Comparison of ENCODE assay signal across 8 mouse cellular contexts in genomic region chr8:4213210-4214005, GRCm38 (mm10). TPM values are rescaled to one million over a fixed set of nuclear protein-coding genes. Genes with fewer than 3 reads are reported as not detected.
A peak's percentile ranks its signal among the peaks of the same experiment; 100 is the strongest.
DNase-seq lines count a peak whose midpoint lies in the region; TF ChIP-seq lines count a peak whose summit lies in the region.

No protein-coding gene starts in this region.

- H3K36me3 ChIP-seq in macrophage (ENCODE audit: inconsistent target), result no peaks in the 10 kb centered on the region
- no peaks in the 10 kb centered on the region for H3K36me3 ChIP-seq in small intestine, adult 2 months (ENCODE audit: control insufficient read depth, insufficient read depth, low read length)

- peaks cover 21% of the 10 kb centered on the region for H3K4me1 ChIP-seq in small intestine, adult 2 months (ENCODE audit: control insufficient read depth, insufficient read depth, insufficient read length, low read length)

- intact Hi-C loops in heart, postnatal 10 days (cut with DNase I), result no loop called here

- TF ChIP-seq POLR2A in small intestine, adult 2 months (IDR thresholded peaks at IDR 0.05; ENCODE audit: low read depth, low read length), result no peak

- peak overlapping the region; percentile 26 for H3K4me3 ChIP-seq in macrophage (ENCODE audit: inconsistent target)
- peak overlapping the region; percentile 60 for H3K4me3 ChIP-seq in small intestine, adult 2 months (ENCODE audit: low read depth, low read length)

- H3K79me2 ChIP-seq in macrophage (ENCODE audit: inconsistent target), result no peaks in the 10 kb centered on the region

- 2% methylated on average over 18 of the region's 18 CpGs for WGBS in macrophage (ENCODE audit: missing documents)
- 3% methylated on average over 18 of the region's 18 CpGs for WGBS in small intestine, adult 2 months

- H3K27ac ChIP-seq in macrophage, result no peak overlapping the region
- H3K27ac ChIP-seq in small intestine, adult 2 months (ENCODE audit: insufficient read depth, low read depth, low read length), result 0 out of 2 replicates have a peak overlapping the region, but pooled peaks have one; percentile 3

- TF ChIP-seq CTCF in small intestine, adult 2 months (IDR thresholded peaks at IDR 0.05; ENCODE audit: extremely low read depth, insufficient read length, insufficient replicate concordance, low read depth, low read length), result no peak

- peaks cover 28% of the 10 kb centered on the region for H3K27me3 ChIP-seq in small intestine, adult 2 months (ENCODE audit: control insufficient read depth, insufficient read depth, low read length)

- DNase-seq in right cerebral cortex, postnatal 10 days (ENCODE audit: low spot score in 2 of 2), result peak; percentile 70 to 71
- DNase-seq in right cerebral cortex, postnatal 25 days, result no peak
- DNase-seq in embryo, embryonic 11 days, result peak; percentile 63
- peak; percentile 42 to 57 for DNase-seq in heart, postnatal 10 days
- peak; percentile 51 for DNase-seq in kidney, postnatal 14 days
- DNase-seq in layer of hippocampus, adult 9-10 months (ENCODE audit: low spot score), result no peak

RNA-seq across cellular contexts. Expression of gene Prr36, which starts 3.9 kb away (rescaled TPM):
- total RNA-seq in heart, postnatal 10 days (2021), result under 1 TPM in 1 of 2 experiments, not detected in 1; 0.05 TPM
- total RNA-seq in macrophage (2018; cell fraction: chromatin; rRNA removed), result under 1 TPM in 1 of 26 experiments, not detected in 25; 0.13 TPM
- total RNA-seq in macrophage (2018; cell fraction: cytosol; rRNA removed), result under 1 TPM in 6 of 26 experiments, not detected in 20; under 0.01 to 0.04 (median 0.03) TPM
- total RNA-seq in macrophage (2018; cell fraction: nucleus; rRNA removed), result under 1 TPM in 1 of 26 experiments, not detected in 25; 0.09 TPM
- polyA plus RNA-seq in macrophage (2018), result 0.03 TPM in 1 of 3 replicates, not detected in the others
- 0.08 and 0.18 TPM in 2 replicates for polyA plus RNA-seq in small intestine, adult 2 months (2012; rRNA removed)

RNA-seq across cellular contexts. Expression of gene Lrrc8e, which starts 13.2 kb away (rescaled TPM):
- under 1 TPM; 0.12 to 0.42 TPM for total RNA-seq in heart, postnatal 10 days (2021)
- total RNA-seq in macrophage (2018; cell fraction: chromatin; rRNA removed), result not detected
- total RNA-seq in macrophage (2018; cell fraction: cytosol; rRNA removed), result not detected
- not detected for total RNA-seq in macrophage (2018; cell fraction: nucleus; rRNA removed)
- not detected in 3 replicates for polyA plus RNA-seq in macrophage (2018)
- 0.09 and 0.46 TPM in 2 replicates for polyA plus RNA-seq in small intestine, adult 2 months (2012; rRNA removed)

RNA-seq across cellular contexts. Expression of gene Map2k7, which starts 25.1 kb away (rescaled TPM):
- 10 to 100 TPM; 66.6 to 74.1 TPM for total RNA-seq in heart, postnatal 10 days (2021)
- total RNA-seq in macrophage (2018; cell fraction: chromatin; rRNA removed), result 10 to 100 TPM; 33.7 to 90.8 (median 64.5) TPM
- 10 to 100 TPM; 16.6 to 38.3 (median 30.3) TPM for total RNA-seq in macrophage (2018; cell fraction: cytosol; rRNA removed)
- total RNA-seq in macrophage (2018; cell fraction: nucleus; rRNA removed), result 10 to 100 TPM; 35.1 to 83.5 (median 54.9) TPM
- 21.7 to 28.2 TPM (median 26.9 TPM) in 3 replicates for polyA plus RNA-seq in macrophage (2018)
- 10.2 and 27.0 TPM in 2 replicates for polyA plus RNA-seq in small intestine, adult 2 months (2012; rRNA removed)

RNA-seq across cellular contexts. Expression of gene Gm49320, which starts 25.3 kb away (rescaled TPM):
- total RNA-seq in heart, postnatal 10 days (2021), result under 1 TPM in 1 of 2 experiments, not detected in 1; 0.57 TPM
- total RNA-seq in macrophage (2018; cell fraction: chromatin; rRNA removed), result 1 to 10 TPM in 18 of 26 experiments, under 1 TPM in 3, not detected in 5; 0.69 to 4.8 (median 2.3) TPM
- total RNA-seq in macrophage (2018; cell fraction: cytosol; rRNA removed), result under 1 TPM in 8 of 26 experiments, not detected in 18; 0.05 to 0.40 (median 0.15) TPM
- total RNA-seq in macrophage (2018; cell fraction: nucleus; rRNA removed), result 1 to 10 TPM in 9 of 26 experiments, under 1 TPM in 8, not detected in 9; 0.26 to 2.6 (median 1.3) TPM
- 0.10 to 0.22 TPM in 2 of 3 replicates, not detected in the other for polyA plus RNA-seq in macrophage (2018)
- polyA plus RNA-seq in small intestine, adult 2 months (2012; rRNA removed), result 0.93 and 1.1 TPM in 2 replicates

RNA-seq across cellular contexts. Expression of gene Tgfbr3l, which starts 34.6 kb away (rescaled TPM):
- 1 to 10 TPM; 4.5 to 6.7 TPM for total RNA-seq in heart, postnatal 10 days (2021)
- total RNA-seq in macrophage (2018; cell fraction: chromatin; rRNA removed), result 10 to 100 TPM in 23 of 26 experiments, 1 to 10 TPM in 3; 7.1 to 36.8 (median 19.0) TPM
- total RNA-seq in macrophage (2018; cell fraction: cytosol; rRNA removed), result 1 to 10 TPM in 5 of 26 experiments, under 1 TPM in 16, not detected in 5; 0.05 to 2.7 (median 0.40) TPM
- 10 to 100 TPM in 18 of 26 experiments, 1 to 10 TPM in 8; 5.1 to 24.4 (median 12.6) TPM for total RNA-seq in macrophage (2018; cell fraction: nucleus; rRNA removed)
- polyA plus RNA-seq in macrophage (2018), result 0.36 to 1.4 TPM (median 0.42 TPM) in 3 replicates
- 17.2 and 60.2 TPM in 2 replicates for polyA plus RNA-seq in small intestine, adult 2 months (2012; rRNA removed)

Comparison
In these comparisons a context has a peak if more than half of its experiments do, and no peak if none do; other contexts are left out.
1. DNase-seq: peak in right cerebral cortex, postnatal 10 days (2 of 2), embryo, embryonic 11 days (single experiment), heart, postnatal 10 days (2 of 2) and kidney, postnatal 14 days (single experiment); none in right cerebral cortex, postnatal 25 days (single experiment) and layer of hippocampus, adult 9-10 months (single experiment).